ENCODE assay signal across 13 mouse cellular contexts in genomic region chr11:100811132-100811531, GRCm38 (mm10). TPM values are rescaled to one million over a fixed set of nuclear protein-coding genes. Genes with fewer than 3 reads are reported as not detected.
DNase-seq lines count a peak whose midpoint lies in the region; ATAC-seq and TF ChIP-seq lines count a peak whose summit lies in the region.
"Had no signal": no experiment of that assay in that cellular context is flagged by ENCODE, and none has a peak within 500 bp of the region (broad histone marks: within the 10 kb centered on the region; RNA-seq: fewer than 3 reads in every experiment).

No protein-coding gene starts in this region.

- WGBS in heart, adult 2 months: 74% methylated on average over 2 of the region's 2 CpGs
- 78% methylated on average over 2 of the region's 2 CpGs for WGBS in kidney, embryonic 16.5 days
- 60% methylated on average over 2 of the region's 2 CpGs for WGBS in embryonic facial prominence, embryonic 13.5 days

- H3K79me2 ChIP-seq in heart, adult 2 months (replicated peaks; ENCODE audit: control insufficient read depth, insufficient read depth, low read length): peaks cover 1% of the 10 kb centered on the region; the same call in 1 of the 2 replicates
- H3K79me2 ChIP-seq in CH12.LX (replicated peaks; ENCODE audit: control insufficient read depth, extremely low read depth, insufficient read depth, poor library complexity, severe bottlenecking): no peaks in the 10 kb centered on the region

- ATAC-seq in kidney, embryonic 16.5 days (ENCODE audit: low FRiP score, low TSS enrichment): no peak
- no peak for ATAC-seq in embryonic facial prominence, embryonic 13.5 days (ENCODE audit: insufficient number of reproducible peaks, insufficient read depth, low FRiP score, low TSS enrichment, low read depth)

- in situ Hi-C loops in CH12.LX (cut with MboI; ENCODE audit: low pct_ligation_motif_present, low pct_unique_long_range_greater_than_20kb, low sequenced_read_pairs): no loop called here

- H3K9ac ChIP-seq in heart, adult 2 months (ENCODE audit: low read depth, low read length): no peak overlapping the region
- H3K9ac ChIP-seq in kidney, embryonic 16.5 days (replicated peaks; ENCODE audit: low read length): no peak overlapping the region
- no peak overlapping the region for H3K9ac ChIP-seq in CH12.LX (ENCODE audit: insufficient read depth, low read depth)
- H3K9ac ChIP-seq in embryonic facial prominence, embryonic 13.5 days: no peak overlapping the region

- dilution Hi-C loops in CH12.LX (cut with MboI; ENCODE audit: extremely low pct_ligation_motif_present, extremely low pct_unique_long_range_greater_than_20kb, low sequenced_read_pairs): no loop called here

- H3K4me1 ChIP-seq in heart, adult 2 months (ENCODE audit: control insufficient read depth, insufficient read depth, low read length): peaks cover 9% of the 10 kb centered on the region
- peaks cover 17% of the 10 kb centered on the region for H3K4me1 ChIP-seq in kidney, embryonic 16.5 days (ENCODE audit: insufficient read depth, low read length)
- peaks cover 0 to 4% of the 10 kb centered on the region in 2 experiments; a peak in 1 of 4 replicates for H3K4me1 ChIP-seq in CH12.LX (ENCODE audit: control insufficient read depth in 1 of 2, insufficient read depth in 2 of 2)
- H3K4me1 ChIP-seq in embryonic facial prominence, embryonic 13.5 days: peaks cover 17% of the 10 kb centered on the region

- peak overlapping the region; percentile 53 for H3K27ac ChIP-seq in heart, adult 2 months
- peak overlapping the region; percentile 39; the same call in 1 of the 2 replicates for H3K27ac ChIP-seq in kidney, embryonic 16.5 days (ENCODE audit: low read length)
- H3K27ac ChIP-seq in CH12.LX (ENCODE audit: insufficient read depth, low read depth): no peak overlapping the region
- peak overlapping the region; percentile 55; the same call in 1 of the 2 replicates for H3K27ac ChIP-seq in embryonic facial prominence, embryonic 13.5 days

- intact Hi-C loops in heart, adult 2 months (cut with DNase I): loop anchor here (5.0 kb wide), 1 partner anchor 36 kb away; no protein-coding TSS in a partner anchor

- TF ChIP-seq CTCF in heart, adult 2 months (IDR thresholded peaks at IDR 0.05): peak; percentile 59
- peak; percentile 34 to 45; a peak in 3 of 4 replicates for TF ChIP-seq CTCF in CH12.LX (conservative IDR thresholded peaks at IDR 0.05 in 1 of 2, IDR thresholded peaks at IDR 0.05 in 1 of 2; ENCODE audit: low read depth in 2 of 2, low read length in 2 of 2)

- no peak overlapping the region for H3K4me2 ChIP-seq in kidney, embryonic 16.5 days (replicated peaks; ENCODE audit: low read depth, low read length)
- no peak overlapping the region for H3K4me2 ChIP-seq in CH12.LX (ENCODE audit: insufficient read depth, low read depth, poor library complexity, severe bottlenecking)
- no peak overlapping the region for H3K4me2 ChIP-seq in embryonic facial prominence, embryonic 13.5 days

- TF ChIP-seq POLR2A in heart, adult 2 months (IDR thresholded peaks at IDR 0.05; ENCODE audit: insufficient read depth, low read depth, low read length): no peak
- no peak for TF ChIP-seq POLR2A in CH12.LX (IDR thresholded peaks at IDR 0.05; ENCODE audit: low read depth, low read length)

- no peaks in the 10 kb centered on the region for H3K27me3 ChIP-seq in heart, adult 2 months (ENCODE audit: control insufficient read depth, insufficient read depth, low read length)
- H3K27me3 ChIP-seq in kidney, embryonic 16.5 days (ENCODE audit: insufficient read depth, low read length): no peaks in the 10 kb centered on the region
- no peaks in the 10 kb centered on the region for H3K27me3 ChIP-seq in CH12.LX (replicated peaks)
- H3K27me3 ChIP-seq in embryonic facial prominence, embryonic 13.5 days: peaks cover 4% of the 10 kb centered on the region

- H3K36me3 ChIP-seq in heart, adult 2 months (ENCODE audit: control insufficient read depth, insufficient read depth, low read length): peaks cover 3% of the 10 kb centered on the region; the same call in 1 of the 2 replicates
- no peaks in the 10 kb centered on the region; the same call in 1 of the 2 replicates for H3K36me3 ChIP-seq in kidney, embryonic 16.5 days (ENCODE audit: insufficient read depth, low read length)
- H3K36me3 ChIP-seq in CH12.LX (replicated peaks in 1 of 2; ENCODE audit: control insufficient read depth in 1 of 2, insufficient read depth in 1 of 2, low read length in 1 of 2): peaks cover 3 to 19% of the 10 kb centered on the region in 2 experiments
- peaks cover 3% of the 10 kb centered on the region; the same call in 1 of the 2 replicates for H3K36me3 ChIP-seq in embryonic facial prominence, embryonic 13.5 days

- no peak overlapping the region for H3K4me3 ChIP-seq in heart, adult 2 months
- no peak overlapping the region for H3K4me3 ChIP-seq in kidney, embryonic 16.5 days (ENCODE audit: low read length)
- H3K4me3 ChIP-seq in CH12.LX (replicated peaks in 1 of 3; ENCODE audit: low read depth in 2 of 3, low read length in 2 of 3, poor library complexity in 1 of 3): no peak overlapping the region
- H3K4me3 ChIP-seq in embryonic facial prominence, embryonic 13.5 days: no peak overlapping the region

- 0 out of 2 replicates have a peak, but pooled peaks cover 3% of the 10 kb centered on the region for H3K9me3 ChIP-seq in kidney, embryonic 16.5 days (ENCODE audit: low read length)
- H3K9me3 ChIP-seq in CH12.LX (replicated peaks; ENCODE audit: low read length): peaks cover 10% of the 10 kb centered on the region
- no peaks in the 10 kb centered on the region for H3K9me3 ChIP-seq in embryonic facial prominence, embryonic 13.5 days

- no peak for DNase-seq in heart, adult 2 months
- no peak for DNase-seq in heart, adult 11 months
- no peak for DNase-seq in kidney, adult 18-20 months
- no peak for DNase-seq in CH12.LX (ENCODE audit: extremely low read depth)
- DNase-seq in neural tube, embryonic 10.5 days (ENCODE audit: extremely low spot score, low spot score): no peak
- DNase-seq in adrenal gland, adult (ENCODE audit: inconsistent age in 2 of 2, low spot score in 1 of 2): no peak
- DNase-seq: cerebellum, adult 9-10 months; layer of hippocampus, postnatal 36 days; lung, postnatal 36 days had no signal

- no peak; the same call in 1 of the 2 replicates for TF ChIP-seq RAD21 in CH12.LX (IDR thresholded peaks at IDR 0.05; ENCODE audit: low read depth, low read length)

- no peak for TF ChIP-seq EP300 in heart, adult 2 months (IDR thresholded peaks at IDR 0.05; ENCODE audit: insufficient read depth, low read depth, low read length)
- TF ChIP-seq EP300 in CH12.LX (IDR thresholded peaks at IDR 0.05; ENCODE audit: low read length): no peak

TF ChIP-seq in CH12.LX, 34 proteins besides CTCF, POLR2A, EP300 and RAD21:
- no peak for TF ChIP-seq IRF4 (IDR thresholded peaks at IDR 0.05; ENCODE audit: low read depth, low read length)
- peak; percentile 2; the same call in 1 of the 2 replicates for TF ChIP-seq SMC3 (IDR thresholded peaks at IDR 0.05; ENCODE audit: low read depth, low read length)

RNA-seq across cellular contexts. Expression of gene Stat5b, which starts 39.4 kb away (rescaled TPM):
- total RNA-seq in heart, adult 2 months (2021): 10 to 100 TPM; 58.6 to 65.2 TPM
- 35.4 and 50.7 TPM in 2 replicates for polyA plus RNA-seq in heart, adult 2 months (2012; rRNA removed)
- polyA plus RNA-seq in kidney, embryonic 16.5 days (2015; fragmentation: Nextera tagmentation; extraction: Ambion mirVana): 18.7 and 22.5 TPM in 2 replicates
- total RNA-seq in CH12.LX (2012; rRNA removed) (19.4 and 24.4 TPM in 2 replicates), CH12.LX (2014; rRNA removed) (9.7 and 11.4 TPM in 2 replicates)
- polyA plus RNA-seq in CH12.LX (2012; ENCODE audit: insufficient read length, low read depth): 12.1 and 14.0 TPM in 2 replicates
- 19.1 and 19.9 TPM in 2 replicates for polyA plus RNA-seq in embryonic facial prominence, embryonic 13.5 days (2015; fragmentation: Nextera tagmentation; extraction: Ambion mirVana)

RNA-seq across cellular contexts. Expression of gene Ghdc, which starts 40.4 kb away (rescaled TPM):
- total RNA-seq in heart, adult 2 months (2021): 10 to 100 TPM; 10.1 to 11.6 TPM
- polyA plus RNA-seq in heart, adult 2 months (2012; rRNA removed): 11.2 and 12.8 TPM in 2 replicates
- 8.4 and 8.9 TPM in 2 replicates for polyA plus RNA-seq in kidney, embryonic 16.5 days (2015; fragmentation: Nextera tagmentation; extraction: Ambion mirVana)
- total RNA-seq in CH12.LX (2012; rRNA removed) (16.6 and 17.0 TPM in 2 replicates), CH12.LX (2014; rRNA removed) (10.9 and 11.5 TPM in 2 replicates)
- polyA plus RNA-seq in CH12.LX (2012; ENCODE audit: insufficient read length, low read depth): 16.7 and 17.9 TPM in 2 replicates
- polyA plus RNA-seq in embryonic facial prominence, embryonic 13.5 days (2015; fragmentation: Nextera tagmentation; extraction: Ambion mirVana): 6.3 and 7.0 TPM in 2 replicates

RNA-seq across cellular contexts. Expression of gene Stat5a, which starts 48.0 kb away (rescaled TPM):
- 10 to 100 TPM; 20.3 to 22.3 TPM for total RNA-seq in heart, adult 2 months (2021)
- 24.3 and 26.6 TPM in 2 replicates for polyA plus RNA-seq in heart, adult 2 months (2012; rRNA removed)
- polyA plus RNA-seq in kidney, embryonic 16.5 days (2015; fragmentation: Nextera tagmentation; extraction: Ambion mirVana): 3.7 and 4.5 TPM in 2 replicates
- 18.7 and 23.6 TPM in 2 replicates for total RNA-seq in CH12.LX (2012; rRNA removed)
- 17.4 and 17.5 TPM in 2 replicates for total RNA-seq in CH12.LX (2014; rRNA removed)
- polyA plus RNA-seq in CH12.LX (2012; ENCODE audit: insufficient read length, low read depth): 21.2 and 23.0 TPM in 2 replicates
- polyA plus RNA-seq in embryonic facial prominence, embryonic 13.5 days (2015; fragmentation: Nextera tagmentation; extraction: Ambion mirVana): 4.9 and 6.6 TPM in 2 replicates

RNA-seq across cellular contexts. Expression of gene Hcrt, which starts 48.4 kb away (rescaled TPM):
- not detected for total RNA-seq in heart, adult 2 months (2021)
- not detected in 2 replicates for polyA plus RNA-seq in heart, adult 2 months (2012; rRNA removed)
- not detected in 2 replicates for polyA plus RNA-seq in kidney, embryonic 16.5 days (2015; fragmentation: Nextera tagmentation; extraction: Ambion mirVana)
- total RNA-seq in CH12.LX (2012; rRNA removed) (not detected in 2 replicates), CH12.LX (2014; rRNA removed) (not detected in 2 replicates)
- not detected in 2 replicates for polyA plus RNA-seq in CH12.LX (2012; ENCODE audit: insufficient read length, low read depth)
- polyA plus RNA-seq in embryonic facial prominence, embryonic 13.5 days (2015; fragmentation: Nextera tagmentation; extraction: Ambion mirVana): not detected in 2 replicates
- total RNA-seq: layer of hippocampus, postnatal 36 days; monocyte, adult 5-6 weeks had no signal
- polyA plus RNA-seq: C2C12 had no signal

RNA-seq across cellular contexts. Expression of gene Kcnh4, which starts 51.4 kb away (rescaled TPM):
- total RNA-seq in heart, adult 2 months (2021): not detected
- polyA plus RNA-seq in heart, adult 2 months (2012; rRNA removed): 0.04 TPM in 1 of 2 replicates, not detected in the other
- not detected in 2 replicates for polyA plus RNA-seq in kidney, embryonic 16.5 days (2015; fragmentation: Nextera tagmentation; extraction: Ambion mirVana)
- total RNA-seq in CH12.LX (2012; rRNA removed) (1.8 and 2.2 TPM in 2 replicates), CH12.LX (2014; rRNA removed) (0.87 and 1.0 TPM in 2 replicates)
- 3.4 and 4.0 TPM in 2 replicates for polyA plus RNA-seq in CH12.LX (2012; ENCODE audit: insufficient read length, low read depth)
- 0.08 and 0.14 TPM in 2 replicates for polyA plus RNA-seq in embryonic facial prominence, embryonic 13.5 days (2015; fragmentation: Nextera tagmentation; extraction: Ambion mirVana)
- total RNA-seq: monocyte, adult 5-6 weeks had no signal
- polyA plus RNA-seq: C2C12 had no signal
